Mouse (Mus musculus) stomach, embryonic 16.5 days (tissue): ENCODE measurements around the gene Nms. TPM values are rescaled to one million over a fixed set of nuclear protein-coding genes. Genes with fewer than 3 reads are reported as not detected.

Experiments used
- ATAC-seq: fragments of 200-750 bp; cut with Nextera tagmentation; 2 replicates; pipeline ENCODE4 v1.8.0; 2017; ENCODE audit warnings: moderate number of reproducible peaks, moderate TSS enrichment; ENCODE audit not compliant: insufficient read depth, low FRiP score
- H3K27ac ChIP-seq: fragments of 300-500 bp; sonication (generic); 2 replicates; pipeline ENCODE4 v1.5.1; 2014; ENCODE audit warnings: low read length
- H3K27me3 ChIP-seq: fragments of 300-500 bp; sonication (generic); 2 replicates; pipeline ENCODE4 v1.6.1; 2014; ENCODE audit warnings: low read length, control low read depth, mixed read lengths; ENCODE audit not compliant: control insufficient read depth, insufficient read depth
- H3K36me3 ChIP-seq: fragments of 300-500 bp; sonication (generic); 2 replicates; pipeline ENCODE4 v1.6.1; 2014; ENCODE audit warnings: low read length; ENCODE audit not compliant: control insufficient read depth, insufficient read depth
- H3K4me1 ChIP-seq: fragments of 300-500 bp; sonication (generic); 2 replicates; pipeline ENCODE4 v1.6.1; 2014; ENCODE audit warnings: low read length, control low read depth, mixed read lengths; ENCODE audit not compliant: control insufficient read depth, insufficient read depth
- H3K4me2 ChIP-seq: fragments of 300-500 bp; sonication (generic); 2 replicates; pipeline ENCODE4 v1.6.1; 2014; ENCODE audit warnings: low read depth, low read length, mixed read lengths
- H3K4me3 ChIP-seq: fragments of 300-500 bp; sonication (generic); replicated peaks from 2 replicates; pipeline ENCODE4 v1.5.1; 2014; ENCODE audit warnings: mild to moderate bottlenecking, low read length
- H3K9ac ChIP-seq: fragments of 300-500 bp; sonication (generic); 2 replicates; pipeline ENCODE4 v1.6.1; 2014; ENCODE audit warnings: low read length
- H3K9me3 ChIP-seq: fragments of 300-500 bp; sonication (generic); replicated peaks from 2 replicates; pipeline ENCODE4 v1.6.1; 2016; ENCODE audit warnings: low read length, control low read depth; ENCODE audit not compliant: control insufficient read depth
- WGBS: fragments of 180-500 bp; shearing (Covaris S2); extraction: QIAGEN DNeasy Blood & Tissue Kit; methylation state at CpG from one replicate; pipeline ENCODE4 v1.1.7; 2014; 5-methylcytosine and 5-hydroxymethylcytosine counted together
- polyA plus RNA-seq: library from polyadenylated mRNA; unstranded; fragments of >200 nt; fragmentation: Nextera tagmentation; extraction: Ambion mirVana; gene quantifications from 2 replicates; pipeline ENCODE4 v1.2.1, GENCODE M21; 2015

Nms gene
- polyA plus RNA-seq, 1 experiment from 2014 or later = not detected

GRCm38 (mm10) chr1:38934668-38935067 is 4.3 kb upstream of the Nms start:
- Histone ChIP-seq H3K4me1 (no peaks in the 10 kb centered on the region), H3K27me3 (no peaks in the 10 kb centered on the region), H3K36me3 (no peaks in the 10 kb centered on the region), H3K27ac (no peak overlapping the region), H3K9ac (no peak overlapping the region), H3K4me3 (no peak overlapping the region), H3K9me3 (no peaks in the 10 kb centered on the region), H3K4me2 (no peak overlapping the region)
- no peak for ATAC-seq
- 31% methylated on average over 5 of the region's 5 CpGs for WGBS

- Histone ChIP-seq H3K36me3 (no peaks in the 10 kb centered on the region), H3K27ac (no peak overlapping the region), H3K9me3 (no peaks in the 10 kb centered on the region), H3K4me2 (no peak overlapping the region), H3K9ac (no peak overlapping the region), H3K27me3 (no peaks in the 10 kb centered on the region), H3K4me3 (no peak overlapping the region), H3K4me1 (no peaks in the 10 kb centered on the region)
- ATAC-seq = no peak
- WGBS = 28% methylated on average over 6 of the region's 6 CpGs
Measured at GRCm38 (mm10) chr1:38936780-38937179, 2.2 kb upstream of the Nms start.

GRCm38 (mm10) chr1:38939608-38940007 is 659 bp downstream of the Nms start:
- no peak for ATAC-seq
- Histone ChIP-seq H3K9me3 (no peaks in the 10 kb centered on the region), H3K4me3 (no peak overlapping the region), H3K27ac (no peak overlapping the region), H3K27me3 (no peaks in the 10 kb centered on the region), H3K36me3 (no peaks in the 10 kb centered on the region), H3K4me2 (no peak overlapping the region), H3K4me1 (no peaks in the 10 kb centered on the region), H3K9ac (no peak overlapping the region)
- WGBS = 2% methylated on average over 5 of the region's 5 CpGs

GRCm38 (mm10) chr1:38956457-38956856 is 17.5 kb downstream of the Nms start:
- Histone ChIP-seq H3K4me1 (no peaks in the 10 kb centered on the region), H3K27ac (no peak overlapping the region), H3K9me3 (no peaks in the 10 kb centered on the region), H3K9ac (no peak overlapping the region), H3K4me2 (no peak overlapping the region), H3K4me3 (no peak overlapping the region), H3K36me3 (no peaks in the 10 kb centered on the region), H3K27me3 (no peaks in the 10 kb centered on the region)
- no peak for ATAC-seq
- 87% methylated on average over 3 of the region's 3 CpGs for WGBS

GRCm38 (mm10) chr1:38969116-38969515 is 30.2 kb downstream of the Nms start:
- H3K36me3 ChIP-seq = no peaks in the 10 kb centered on the region
- no peak overlapping the region for H3K27ac ChIP-seq
- H3K9ac ChIP-seq = no peak overlapping the region
- H3K9me3 ChIP-seq = no peaks in the 10 kb centered on the region
- H3K4me3 ChIP-seq = no peak overlapping the region
- H3K4me1 ChIP-seq = no peaks in the 10 kb centered on the region
- no peak overlapping the region for H3K4me2 ChIP-seq
- H3K27me3 ChIP-seq = no peaks in the 10 kb centered on the region
- ATAC-seq = no peak
- 88% methylated on average over 1 of the region's 1 CpGs for WGBS

GRCm38 (mm10) chr1:38971712-38972111 is 32.8 kb downstream of the Nms start:
- H3K27me3 ChIP-seq = no peaks in the 10 kb centered on the region
- H3K36me3 ChIP-seq = no peaks in the 10 kb centered on the region
- H3K9me3 ChIP-seq = no peaks in the 10 kb centered on the region
- no peak overlapping the region for H3K27ac ChIP-seq
- WGBS = 67% methylated on average over 3 of the region's 3 CpGs
- H3K4me1 ChIP-seq = no peaks in the 10 kb centered on the region
- no peak overlapping the region for H3K9ac ChIP-seq
- no peak for ATAC-seq
- no peak overlapping the region for H3K4me2 ChIP-seq
- H3K4me3 ChIP-seq = no peak overlapping the region

- Histone ChIP-seq H3K36me3 (no peaks in the 10 kb centered on the region), H3K4me1 (no peaks in the 10 kb centered on the region), H3K4me2 (no peak overlapping the region), H3K9me3 (no peaks in the 10 kb centered on the region), H3K27me3 (no peaks in the 10 kb centered on the region), H3K4me3 (no peak overlapping the region), H3K27ac (no peak overlapping the region), H3K9ac (no peak overlapping the region)
- ATAC-seq = no peak
- WGBS = 78% methylated on average over 9 of the region's 9 CpGs
Measured at GRCm38 (mm10) chr1:38972986-38973592, 34.1 kb downstream of the Nms start.

GRCm38 (mm10) chr1:38979953-38980352 is 41.0 kb downstream of the Nms start:
- Histone ChIP-seq H3K27ac (no peak overlapping the region), H3K4me1 (no peaks in the 10 kb centered on the region), H3K9me3 (no peaks in the 10 kb centered on the region), H3K27me3 (no peaks in the 10 kb centered on the region), H3K9ac (no peak overlapping the region), H3K4me2 (no peak overlapping the region), H3K4me3 (no peak overlapping the region), H3K36me3 (no peaks in the 10 kb centered on the region)
- no peak for ATAC-seq
- 60% methylated on average over 7 of the region's 7 CpGs for WGBS

GRCm38 (mm10) chr1:38983870-38984269 is 44.9 kb downstream of the Nms start:
- H3K9me3 ChIP-seq = no peaks in the 10 kb centered on the region
- no peak overlapping the region for H3K9ac ChIP-seq
- peaks cover 8% of the 10 kb centered on the region; the same call in 1 of the 2 replicates for H3K4me1 ChIP-seq
- H3K27me3 ChIP-seq = no peaks in the 10 kb centered on the region
- 34% methylated on average over 2 of the region's 2 CpGs for WGBS
- no peak overlapping the region for H3K27ac ChIP-seq
- H3K4me3 ChIP-seq = no peak overlapping the region
- H3K36me3 ChIP-seq = no peaks in the 10 kb centered on the region
- no peak overlapping the region for H3K4me2 ChIP-seq
- no peak for ATAC-seq
